Mouse (Mus musculus) 3T3-L1 (cell line): Measurements from ENCODE around the gene Sv2b.

Experiments used
- DNase-seq: peaks from one replicate; pipeline ENCODE4 v3.0.0-alpha.2; 2015; ENCODE audit warnings: low read depth, low spot score

Sv2b gene

GRCm38 (mm10) chr7:75292246-75292645 is 16.8 kb downstream of the Sv2b start:
- no peak for DNase-seq

DNA sequence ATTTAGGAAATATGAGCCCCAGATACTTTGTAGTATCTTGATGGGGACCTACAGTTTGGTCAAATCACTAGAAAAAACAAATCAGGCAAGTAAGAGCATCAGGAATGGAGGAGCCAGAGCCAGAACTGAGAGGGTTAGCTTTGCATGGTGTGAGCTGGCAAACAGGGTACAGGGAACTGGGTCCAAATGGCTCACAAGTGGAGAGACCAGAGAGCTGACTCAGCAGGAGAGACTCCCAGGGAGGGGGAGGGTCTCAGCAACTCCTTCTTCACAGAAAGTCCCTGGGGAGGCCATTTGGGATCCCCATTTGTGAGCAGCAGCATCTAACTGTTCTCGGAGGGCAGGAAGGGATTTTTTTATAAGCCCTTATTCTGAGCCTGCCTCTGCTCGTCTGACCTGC is 18.5 kb downstream of the Sv2b start:
- no peak for DNase-seq

- no peak for DNase-seq
These were observed 21.8 kb downstream of the Sv2b start for GRCm38 (mm10) chr7:75287237-75287636.

DNA sequence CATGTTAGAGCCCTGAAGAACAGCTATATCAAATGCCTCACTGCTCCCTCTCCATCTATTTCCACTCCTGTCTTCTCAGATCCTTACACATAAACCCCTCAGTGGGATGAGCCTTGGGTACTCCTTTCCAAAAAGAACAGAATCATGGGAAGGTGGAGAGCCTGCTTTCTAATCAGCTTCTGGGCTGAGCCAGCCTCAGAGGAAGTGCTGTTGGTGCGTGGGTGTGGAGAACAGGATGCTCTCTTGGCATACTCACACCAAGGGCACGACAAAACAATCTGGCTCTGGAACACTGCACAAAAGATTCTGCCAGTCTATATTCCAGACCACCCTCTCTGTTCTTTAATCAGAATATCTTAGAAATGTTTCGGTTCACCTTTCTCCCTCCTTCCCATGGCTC is 26.1 kb downstream of the Sv2b start:
- no peak for DNase-seq

- peak; percentile 11 for DNase-seq
These were observed 26.9 kb downstream of the Sv2b start for GRCm38 (mm10) chr7:75282080-75282650.

GRCm38 (mm10) chr7:75281106-75281505 is 28.0 kb downstream of the Sv2b start:
- DNase-seq: peak; percentile 5

DNA sequence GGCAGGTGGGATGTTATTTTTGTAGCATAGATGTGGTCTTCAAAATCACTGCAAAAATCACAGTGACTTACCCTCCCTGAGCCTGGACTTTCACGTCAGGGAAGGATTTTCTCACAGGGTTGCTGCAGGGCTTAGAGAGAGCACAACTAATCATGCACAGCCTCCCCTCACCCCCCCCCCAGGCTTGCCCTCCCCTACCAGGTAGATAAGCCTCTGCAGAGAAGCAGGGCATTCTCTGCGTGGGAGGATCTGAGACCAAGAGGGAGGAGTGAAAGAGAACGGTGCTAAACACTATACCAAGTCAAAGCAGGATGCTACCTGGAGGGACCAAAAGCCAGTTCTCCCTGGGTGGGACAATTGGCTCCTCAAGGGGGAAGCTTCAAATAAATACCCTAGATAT is 31.2 kb downstream of the Sv2b start:
- DNase-seq: no peak

GRCm38 (mm10) chr7:75276739-75277138 is 32.3 kb downstream of the Sv2b start:
- DNase-seq: no peak

DNA sequence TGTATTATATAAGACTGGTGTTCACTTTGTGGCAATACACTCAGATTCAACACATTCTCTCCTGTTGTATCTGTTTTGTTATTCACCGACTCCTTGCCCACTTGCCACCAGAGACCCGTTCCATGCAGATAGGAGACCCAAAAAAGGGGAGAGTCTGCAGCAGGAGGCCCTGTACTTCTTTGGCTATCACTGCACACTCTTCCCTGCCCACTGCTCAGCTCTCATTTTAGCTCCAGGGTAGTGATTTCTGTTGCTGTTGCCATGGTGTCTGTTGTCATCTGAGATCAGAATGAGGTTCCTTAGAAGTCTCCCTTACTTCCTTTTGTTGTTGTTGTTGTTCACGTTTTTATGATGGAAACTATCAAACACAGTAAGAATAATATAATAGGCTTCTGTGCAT is 34.5 kb downstream of the Sv2b start:
- DNase-seq: no peak

- peak; percentile 33 for DNase-seq
These were observed 35.4 kb downstream of the Sv2b start for GRCm38 (mm10) chr7:75273633-75274032.

DNA sequence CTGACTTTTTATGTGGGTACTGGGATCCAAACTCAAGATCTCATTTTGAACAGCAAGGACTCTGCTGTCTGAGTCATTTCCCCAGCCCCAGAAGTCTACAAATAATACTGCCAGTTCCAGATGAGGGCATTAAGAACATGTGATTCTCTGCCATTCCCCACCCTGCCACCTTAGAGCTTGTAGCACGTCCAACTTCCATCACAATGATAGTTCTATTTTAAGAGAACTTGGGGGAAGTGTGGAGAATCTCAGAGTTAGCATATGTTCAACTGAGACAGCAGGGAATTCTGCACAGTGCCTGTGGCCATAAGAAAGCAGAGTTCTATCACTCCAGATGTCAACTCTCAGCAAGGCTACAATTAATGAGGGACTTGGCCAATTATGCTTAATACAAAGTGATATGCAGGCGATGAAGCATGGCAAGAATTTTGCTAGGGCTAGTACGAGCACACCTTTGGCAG is 37.1 kb downstream of the Sv2b start:
- no peak for DNase-seq

- DNase-seq: no peak
These were observed 37.8 kb downstream of the Sv2b start for GRCm38 (mm10) chr7:75271306-75271705.

DNA sequence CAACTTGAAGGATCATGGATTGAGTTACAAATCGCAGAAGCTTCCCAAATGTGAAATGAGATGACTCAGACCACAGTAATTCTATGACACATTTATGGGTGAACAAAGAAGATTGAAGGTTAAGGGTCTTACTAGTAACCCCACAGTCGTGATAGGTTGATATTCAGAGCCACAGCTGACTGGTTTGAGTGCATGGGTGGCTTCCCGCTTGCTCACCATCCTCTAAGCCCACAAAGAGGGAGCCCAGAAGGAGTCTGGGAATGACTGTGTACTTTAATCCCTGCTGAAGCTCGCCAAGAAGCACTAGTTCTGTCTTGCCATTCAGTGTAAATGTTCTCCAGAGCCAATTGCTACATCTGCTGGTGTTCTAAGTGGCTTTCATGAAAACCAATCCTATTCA is 41.8 kb downstream of the Sv2b start:
- DNase-seq: peak; percentile 73

DNA sequence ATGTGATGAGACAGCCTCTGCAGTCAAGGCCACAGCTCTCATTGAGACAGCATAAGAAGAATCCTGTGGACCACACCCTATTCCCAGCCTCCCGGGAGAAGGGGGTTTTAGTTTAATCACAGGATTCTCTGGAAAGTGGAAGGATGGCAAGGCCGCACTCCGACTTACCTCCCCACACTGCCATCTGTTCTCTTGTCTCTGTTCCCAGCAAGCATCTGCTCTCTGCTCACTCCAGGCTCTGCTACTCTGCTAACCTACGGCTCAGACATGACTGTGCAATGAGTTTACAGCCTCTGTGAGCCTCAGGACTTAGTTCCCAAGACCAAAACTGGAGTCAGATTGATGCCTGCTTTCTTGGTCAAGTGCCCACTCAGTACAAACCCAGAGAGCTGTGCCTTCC is 43.8 kb downstream of the Sv2b start:
- no peak for DNase-seq

DNA sequence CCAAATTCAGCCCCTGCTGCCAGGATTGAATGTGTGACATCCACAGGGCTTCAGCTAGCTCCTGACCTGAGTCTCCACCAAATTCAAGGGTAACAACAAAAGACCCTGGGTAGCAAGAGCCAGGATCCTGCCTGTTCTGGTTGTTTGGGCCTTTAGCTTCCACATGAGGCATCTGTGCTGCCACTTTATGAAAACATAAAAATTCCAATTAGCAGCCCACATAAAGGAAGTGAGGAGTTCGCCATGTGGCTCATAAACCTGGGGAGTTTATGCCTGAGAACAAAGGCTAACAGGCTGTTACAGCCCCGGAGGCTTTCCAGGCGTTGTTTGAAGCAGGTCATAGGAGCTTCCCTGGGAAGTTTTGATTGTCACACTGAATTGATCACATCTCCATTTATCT is 49.1 kb downstream of the Sv2b start:
- DNase-seq: no peak

DNA sequence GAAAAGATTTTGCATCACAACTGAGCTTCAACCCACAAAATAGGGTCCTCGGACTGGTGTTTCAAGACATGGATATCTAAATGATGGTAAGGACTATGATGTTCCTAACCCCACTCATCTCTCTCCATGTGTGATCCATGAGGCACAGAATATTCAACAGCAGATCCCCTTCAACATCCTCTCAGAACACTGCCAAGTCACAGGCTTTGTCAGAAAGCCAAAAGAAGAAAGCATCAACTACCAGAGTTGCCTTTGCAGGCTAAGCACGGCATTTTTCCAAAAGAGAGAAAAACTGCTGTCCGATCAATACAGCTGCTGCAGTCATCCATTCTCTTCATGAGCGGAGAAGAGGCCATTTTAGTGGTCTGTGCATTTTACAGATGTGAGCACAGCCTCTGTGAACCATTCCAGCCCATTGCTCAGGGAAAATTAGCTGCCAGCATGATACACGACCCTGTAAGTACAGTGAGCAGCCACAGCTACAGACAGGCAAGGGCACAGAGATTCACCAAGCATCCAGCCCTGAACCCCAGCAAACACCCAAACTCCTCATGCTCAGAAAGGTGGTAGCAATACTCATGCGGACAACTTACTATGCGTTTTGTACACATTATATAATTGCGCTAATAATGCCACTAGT is 55.3 kb downstream of the Sv2b start:
- no peak for DNase-seq

GRCm38 (mm10) chr7:75240754-75241507 is 68.1 kb downstream of the Sv2b start:
- peak; percentile 58 for DNase-seq

DNA sequence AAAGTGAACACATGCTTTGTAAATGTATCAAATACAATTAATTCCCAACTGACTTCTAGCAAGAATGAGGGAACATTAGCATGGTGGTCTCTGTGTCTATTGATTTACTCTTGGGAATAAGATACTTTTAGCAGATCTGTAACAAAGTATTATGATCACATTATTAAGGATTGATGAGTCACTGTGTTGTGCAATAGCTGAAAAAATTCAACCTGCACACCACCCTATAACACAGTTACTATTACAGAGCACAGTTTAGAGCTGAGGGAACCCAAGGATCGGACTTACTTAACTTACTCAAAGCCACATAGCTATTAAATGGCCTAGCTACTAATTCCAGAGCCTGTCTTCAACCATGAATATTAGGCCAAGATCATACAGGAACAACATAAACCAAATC is 72.7 kb downstream of the Sv2b start:
- no peak for DNase-seq

GRCm38 (mm10) chr7:75224206-75224605 is 84.9 kb downstream of the Sv2b start:
- no peak for DNase-seq

DNA sequence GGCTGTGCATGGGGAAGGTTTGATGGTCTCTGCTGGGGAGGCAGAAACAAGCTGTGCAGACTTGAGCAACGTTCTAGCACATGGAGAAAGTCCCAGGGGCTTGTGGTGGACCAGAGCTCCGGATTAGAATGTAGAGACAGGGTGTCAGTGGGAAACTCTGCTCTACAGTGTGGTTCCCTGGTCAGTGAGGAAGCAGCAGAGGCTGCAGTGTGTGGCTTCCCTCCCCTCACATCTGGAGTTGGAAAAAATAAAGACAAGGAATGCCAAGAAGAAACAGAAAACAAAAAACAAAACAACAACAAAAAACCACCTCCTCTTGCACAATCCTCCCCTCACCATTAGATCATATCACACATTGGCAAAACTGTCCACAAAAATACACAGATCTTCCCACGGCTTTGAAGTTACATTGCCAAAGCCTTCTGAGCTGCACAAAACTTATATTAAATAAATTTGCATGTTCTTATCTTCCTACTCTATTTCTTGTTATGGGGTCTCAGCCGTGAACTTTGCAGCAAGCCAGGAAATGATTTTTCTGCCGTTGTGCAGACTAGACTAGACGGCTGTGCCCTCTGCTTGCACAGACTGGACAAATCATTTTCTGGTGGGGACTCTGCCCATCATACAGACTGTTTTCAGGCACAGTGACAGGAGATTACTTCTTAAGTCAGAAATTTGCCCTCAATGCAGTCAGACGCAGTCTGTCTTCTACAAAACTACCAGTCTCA is 86.2 kb downstream of the Sv2b start:
- no peak for DNase-seq

DNA sequence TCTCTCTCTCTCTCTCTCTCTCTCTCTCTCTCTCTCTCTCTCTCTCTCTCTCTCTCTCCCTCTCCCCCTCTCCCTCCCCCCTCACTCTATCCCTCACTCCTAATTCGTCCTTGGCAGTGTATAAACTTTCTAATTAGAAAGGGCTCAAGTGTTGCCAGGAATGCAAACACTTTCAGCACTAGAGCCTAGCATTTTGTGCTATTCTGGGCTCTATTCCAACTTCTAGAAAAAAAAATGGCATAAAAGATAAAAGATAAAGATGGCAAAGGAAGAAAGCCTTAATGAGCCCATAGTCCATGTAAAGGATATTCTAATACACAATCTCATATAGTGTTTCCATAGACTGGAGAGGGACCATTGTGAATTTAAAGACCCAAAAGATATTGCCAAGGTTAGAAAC is 88.3 kb downstream of the Sv2b start:
- DNase-seq: no peak

DNA sequence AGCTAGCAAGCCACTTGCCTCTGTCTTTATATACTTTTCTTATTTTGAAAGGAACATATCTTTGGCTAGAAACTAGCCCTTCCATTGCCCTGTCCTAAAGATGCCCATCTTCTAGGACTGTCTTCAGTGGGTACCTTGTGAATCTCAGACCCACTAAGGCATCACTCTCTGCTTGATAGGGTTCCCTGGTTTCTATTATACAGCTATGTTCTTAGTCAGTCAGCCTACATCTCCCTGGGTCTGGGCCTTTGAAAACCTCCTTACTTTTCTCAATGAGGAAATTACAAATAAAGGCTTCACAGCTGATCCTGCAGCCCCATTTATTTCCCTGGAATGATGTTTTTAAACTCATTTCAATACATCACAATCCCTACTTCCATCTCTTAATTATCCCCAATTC is 88.8 kb downstream of the Sv2b start:
- DNase-seq: no peak
